Mouse (Mus musculus) embryonic facial prominence, embryonic 14.5 days (tissue): ENCODE measurements around the gene Nop58. TPM values are rescaled to one million over a fixed set of nuclear protein-coding genes. Genes with fewer than 3 reads are reported as not detected.
"Not testable (repeated sequence)": the region's sequence is repeated elsewhere in the genome, so short reads cannot be mapped to it uniquely, and the experiment has no call there.

Experiments
- ATAC-seq: fragments of 200-750 bp; cut with Nextera tagmentation; 2 replicates; pipeline ENCODE4 v1.8.0; 2017; ENCODE audit warnings: low read depth, moderate number of reproducible peaks, moderate TSS enrichment
- DNase-seq: peaks from one replicate; pipeline ENCODE4 v3.0.0-alpha.2; 2015; ENCODE audit warnings: low spot score
- H3K27ac ChIP-seq: fragments of 300-500 bp; sonication (generic); replicated peaks from 2 replicates; pipeline ENCODE4 v1.5.1; 2014; ENCODE audit warnings: low read depth, mild to moderate bottlenecking, low read length, moderate library complexity
- H3K27me3 ChIP-seq: fragments of 300-500 bp; sonication (generic); replicated peaks from 2 replicates; pipeline ENCODE4 v1.6.1; 2014; ENCODE audit warnings: low read length; ENCODE audit not compliant: control insufficient read depth, insufficient read depth
- H3K36me3 ChIP-seq: fragments of 300-500 bp; sonication (generic); 2 replicates; pipeline ENCODE4 v1.6.1; 2014; ENCODE audit warnings: low read length, mixed read lengths; ENCODE audit not compliant: control insufficient read depth, insufficient read depth
- H3K4me1 ChIP-seq: fragments of 300-500 bp; sonication (generic); 2 replicates; pipeline ENCODE4 v1.6.1; 2014; ENCODE audit warnings: antibody characterized with exemption, low read length; ENCODE audit not compliant: control insufficient read depth, insufficient read depth
- H3K4me2 ChIP-seq: fragments of 300-500 bp; sonication (generic); 2 replicates; pipeline ENCODE4 v1.6.1; 2014; ENCODE audit warnings: low read depth, mild to moderate bottlenecking, low read length, moderate library complexity, mixed read lengths
- H3K4me3 ChIP-seq: fragments of 300-500 bp; sonication (generic); 2 replicates; pipeline ENCODE4 v1.5.1; 2014; ENCODE audit warnings: low read depth, mild to moderate bottlenecking, low read length
- H3K9ac ChIP-seq: fragments of 300-500 bp; sonication (generic); 2 replicates; pipeline ENCODE4 v1.6.1; 2014; ENCODE audit warnings: low read depth, mild to moderate bottlenecking, low read length, moderate library complexity, mixed read lengths
- H3K9me3 ChIP-seq: fragments of 300-500 bp; sonication (generic); 2 replicates; pipeline ENCODE4 v1.6.1; 2016; ENCODE audit warnings: low read length; ENCODE audit not compliant: control insufficient read depth
- WGBS: fragments of 180-500 bp; shearing (Covaris S2); extraction: QIAGEN DNeasy Blood & Tissue Kit; methylation state at CpG from one replicate; pipeline ENCODE4 v1.1.7; 2014; 5-methylcytosine and 5-hydroxymethylcytosine counted together
- polyA plus RNA-seq: library from polyadenylated mRNA; unstranded; fragments of >200 nt; fragmentation: Nextera tagmentation; extraction: Ambion mirVana; gene quantifications from 2 replicates; pipeline ENCODE4 v1.2.1, GENCODE M21; 2014

The Nop58 gene
- polyA plus RNA-seq: 192 and 197 TPM in 2 replicates

- Histone ChIP-seq H3K9me3 (no peaks in the 10 kb centered on the region), H3K4me2 (peak within 1 kb of the TSS; percentile 88), H3K4me1 (peaks cover 12% of the 10 kb centered on the region), H3K4me3 (peak within 1 kb of the TSS; percentile 71), H3K27ac (peak within 1 kb of the TSS; percentile 88), H3K27me3 (no peaks in the 10 kb centered on the region), H3K9ac (peak within 1 kb of the TSS; percentile 81), H3K36me3 (peaks cover 12% of the 10 kb centered on the region)
- ATAC-seq: peak; percentile 97
- WGBS: under 1% methylated on average over 49 of the region's 49 CpGs
- peak; percentile 98 for DNase-seq
Observed at GRCm38 (mm10) chr1:59684819-59685755, at the start of gene Nop58. TSS of gene Nop58 (plus strand) at chr1:59684971.

GRCm38 (mm10) chr1:59636349-59636748 lies 48.4 kb upstream of the Nop58 start:
- Histone ChIP-seq H3K9ac (no peak overlapping the region), H3K4me3 (no peak overlapping the region), H3K4me1 (peaks cover 4% of the 10 kb centered on the region; the same call in 1 of the 2 replicates), H3K27ac (no peak overlapping the region), H3K36me3 (peaks cover 11% of the 10 kb centered on the region), H3K9me3 (no peaks in the 10 kb centered on the region), H3K4me2 (no peak overlapping the region), H3K27me3 (no peaks in the 10 kb centered on the region)
- ATAC-seq (no peak), DNase-seq (no peak)
- WGBS: 73% methylated on average over 1 of the region's 1 CpGs

- WGBS: 90% methylated on average over 3 of the region's 3 CpGs
- H3K4me2 ChIP-seq: no peak overlapping the region
- no peak overlapping the region for H3K27ac ChIP-seq
- H3K9ac ChIP-seq: no peak overlapping the region
- no peak for DNase-seq
- H3K4me1 ChIP-seq: peaks cover 3% of the 10 kb centered on the region; the same call in 1 of the 2 replicates
- no peaks in the 10 kb centered on the region for H3K9me3 ChIP-seq
- ATAC-seq: no peak
- H3K4me3 ChIP-seq: no peak overlapping the region
- peaks cover 30% of the 10 kb centered on the region for H3K36me3 ChIP-seq
- no peaks in the 10 kb centered on the region for H3K27me3 ChIP-seq
Observed at GRCm38 (mm10) chr1:59638371-59638770, 46.4 kb upstream of the Nop58 start.

- ATAC-seq (no peak), DNase-seq (no peak)
- peaks cover 53% of the 10 kb centered on the region for H3K36me3 ChIP-seq
- H3K4me3 ChIP-seq: no peak overlapping the region
- no peaks in the 10 kb centered on the region for H3K4me1 ChIP-seq
- 93% methylated on average over 1 of the region's 1 CpGs for WGBS
- H3K9me3 ChIP-seq: no peaks in the 10 kb centered on the region
- H3K9ac ChIP-seq: no peak overlapping the region
- no peaks in the 10 kb centered on the region for H3K27me3 ChIP-seq
- H3K4me2 ChIP-seq: no peak overlapping the region
- no peak overlapping the region for H3K27ac ChIP-seq
Observed at GRCm38 (mm10) chr1:59642488-59642887, 42.3 kb upstream of the Nop58 start.

- H3K9me3 ChIP-seq, DNase-seq, H3K27me3 ChIP-seq, ATAC-seq, H3K27ac ChIP-seq, H3K4me3 ChIP-seq, H3K4me2 ChIP-seq, H3K4me1 ChIP-seq, H3K9ac ChIP-seq: not testable (repeated sequence)
- WGBS: 95% methylated on average over 2 of the region's 2 CpGs
- H3K36me3 ChIP-seq: peaks cover 73% of the 10 kb centered on the region
Observed at GRCm38 (mm10) chr1:59646502-59646901, 38.3 kb upstream of the Nop58 start.

- Histone ChIP-seq H3K36me3 (peaks cover 60% of the 10 kb centered on the region), H3K27ac (no peak overlapping the region), H3K4me3 (no peak overlapping the region), H3K9ac (no peak overlapping the region), H3K27me3 (no peaks in the 10 kb centered on the region), H3K4me2 (no peak overlapping the region), H3K9me3 (no peaks in the 10 kb centered on the region), H3K4me1 (no peaks in the 10 kb centered on the region)
- DNase-seq (no peak), ATAC-seq (no peak)
- WGBS: 95% methylated on average over 3 of the region's 3 CpGs
Observed at GRCm38 (mm10) chr1:59651201-59651819, 33.5 kb upstream of the Nop58 start.

- H3K4me2 ChIP-seq: no peak overlapping the region
- ATAC-seq: no peak
- H3K4me3 ChIP-seq: no peak overlapping the region
- no peak overlapping the region for H3K27ac ChIP-seq
- no peaks in the 10 kb centered on the region for H3K27me3 ChIP-seq
- H3K4me1 ChIP-seq: no peaks in the 10 kb centered on the region
- H3K9ac ChIP-seq: no peak overlapping the region
- H3K9me3 ChIP-seq: no peaks in the 10 kb centered on the region
- H3K36me3 ChIP-seq: peaks cover 42% of the 10 kb centered on the region
- 94% methylated on average over 3 of the region's 3 CpGs for WGBS
- no peak for DNase-seq
Observed at GRCm38 (mm10) chr1:59653243-59653911, 31.4 kb upstream of the Nop58 start.

- WGBS: 86% methylated on average over 7 of the region's 7 CpGs
- peaks cover 20% of the 10 kb centered on the region for H3K36me3 ChIP-seq
- H3K27me3 ChIP-seq: no peaks in the 10 kb centered on the region
- H3K4me3 ChIP-seq: no peak overlapping the region
- H3K9ac ChIP-seq: no peak overlapping the region
- H3K4me2 ChIP-seq: no peak overlapping the region
- H3K4me1 ChIP-seq: no peaks in the 10 kb centered on the region
- ATAC-seq (no peak), DNase-seq (no peak)
- no peaks in the 10 kb centered on the region for H3K9me3 ChIP-seq
- no peak overlapping the region for H3K27ac ChIP-seq
Observed at GRCm38 (mm10) chr1:59656244-59657171, 28.3 kb upstream of the Nop58 start.
